Mouse (Mus musculus): ENCODE results near the gene Mta2. TPM values are rescaled to one million over a fixed set of nuclear protein-coding genes. Genes with fewer than 3 reads are reported as not detected.

Gene Mta2
- polyA plus RNA-seq, 1 experiment from 2014 or later = 63.2 TPM

- WGBS = 47% methylated on average over 5 of the region's 5 CpGs
- H3K27me3 ChIP-seq (ENCODE audit: control insufficient read depth, insufficient read depth, low read length) = no peaks in the 10 kb centered on the region
- no peak for ATAC-seq (replicated peaks; ENCODE audit: low FRiP score)
These were observed 39.1 kb downstream of the Mta2 start for GRCm38 (mm10) chr19:8980771-8981170.

GRCm38 (mm10) chr19:8981450-8982168 is 39.9 kb downstream of the Mta2 start:
- Histone ChIP-seq H3K36me3 (ENCODE audit: control insufficient read depth, insufficient read depth, low read length) (peaks cover 15% of the 10 kb centered on the region), H3K27me3 (ENCODE audit: control insufficient read depth, insufficient read depth, low read length) (no peaks in the 10 kb centered on the region; the same call in 1 of the 2 replicates), H3K9ac (ENCODE audit: low read length) (no peak overlapping the region), H3K4me1 (replicated peaks; ENCODE audit: control insufficient read depth, insufficient read depth, low read length) (peaks cover 21% of the 10 kb centered on the region), H3K9me3 (ENCODE audit: control insufficient read depth, low read length) (no peaks in the 10 kb centered on the region), H3K4me3 (ENCODE audit: low read depth, low read length) (no peak overlapping the region), H3K27ac (ENCODE audit: low read depth, low read length) (no peak overlapping the region; the same call in 1 of the 2 replicates), H3K4me2 (ENCODE audit: low read depth, low read length, severe bottlenecking) (no peak overlapping the region)
- WGBS = 93% methylated on average over 2 of the region's 2 CpGs
- ATAC-seq (replicated peaks; ENCODE audit: low FRiP score) = no peak
- no peak for DNase-seq (ENCODE audit: low spot score)

More at GRCm38 (mm10) chr19:8980771-8981170, 39.1 kb downstream of the Mta2 start:
- Histone ChIP-seq H3K4me3 (ENCODE audit: low read depth, low read length) (no peak overlapping the region), H3K4me2 (ENCODE audit: low read depth, low read length, severe bottlenecking) (no peak overlapping the region), H3K36me3 (ENCODE audit: control insufficient read depth, insufficient read depth, low read length) (peaks cover 15% of the 10 kb centered on the region), H3K27ac (ENCODE audit: low read depth, low read length) (no peak overlapping the region), H3K9ac (ENCODE audit: low read length) (no peak overlapping the region), H3K9me3 (ENCODE audit: control insufficient read depth, low read length) (no peaks in the 10 kb centered on the region), H3K4me1 (replicated peaks; ENCODE audit: control insufficient read depth, insufficient read depth, low read length) (peaks cover 21% of the 10 kb centered on the region)
- DNase-seq (ENCODE audit: low spot score) = no peak

GRCm38 (mm10) chr19:8982303-8983149 is 40.9 kb downstream of the Mta2 start:
- 62% methylated on average over 5 of the region's 5 CpGs for WGBS

GRCm38 (mm10) chr19:8983150-8983650 is 41.5 kb downstream of the Mta2 start:
- H3K4me1 ChIP-seq (replicated peaks; ENCODE audit: control insufficient read depth, insufficient read depth, low read length) = peaks cover 21% of the 10 kb centered on the region
- no peak overlapping the region for H3K4me3 ChIP-seq (ENCODE audit: low read depth, low read length)
- no peak overlapping the region for H3K9ac ChIP-seq (ENCODE audit: low read length)
- DNase-seq (ENCODE audit: low spot score) = no peak
- no peak for ATAC-seq (replicated peaks; ENCODE audit: low FRiP score)
- H3K36me3 ChIP-seq (ENCODE audit: control insufficient read depth, insufficient read depth, low read length) = peaks cover 13% of the 10 kb centered on the region
- H3K9me3 ChIP-seq (ENCODE audit: control insufficient read depth, low read length) = no peaks in the 10 kb centered on the region
- H3K27me3 ChIP-seq (ENCODE audit: control insufficient read depth, insufficient read depth, low read length) = no peaks in the 10 kb centered on the region; the same call in 1 of the 2 replicates
- 63% methylated on average over 4 of the region's 4 CpGs for WGBS
- no peak overlapping the region for H3K4me2 ChIP-seq (ENCODE audit: low read depth, low read length, severe bottlenecking)
- peak overlapping the region; percentile 1; the same call in 1 of the 2 replicates for H3K27ac ChIP-seq (ENCODE audit: low read depth, low read length)

More at GRCm38 (mm10) chr19:8982303-8983149, 40.9 kb downstream of the Mta2 start:
- no peaks in the 10 kb centered on the region; the same call in 1 of the 2 replicates for H3K27me3 ChIP-seq (ENCODE audit: control insufficient read depth, insufficient read depth, low read length)
- peaks cover 21% of the 10 kb centered on the region for H3K4me1 ChIP-seq (replicated peaks; ENCODE audit: control insufficient read depth, insufficient read depth, low read length)
- no peak overlapping the region for H3K27ac ChIP-seq (ENCODE audit: low read depth, low read length)
- H3K9ac ChIP-seq (ENCODE audit: low read length) = no peak overlapping the region
- no peak overlapping the region for H3K4me2 ChIP-seq (ENCODE audit: low read depth, low read length, severe bottlenecking)
- DNase-seq (ENCODE audit: low spot score) (no peak), ATAC-seq (replicated peaks; ENCODE audit: low FRiP score) (no peak)
- H3K4me3 ChIP-seq (ENCODE audit: low read depth, low read length) = no peak overlapping the region
- no peaks in the 10 kb centered on the region for H3K9me3 ChIP-seq (ENCODE audit: control insufficient read depth, low read length)
- peaks cover 15% of the 10 kb centered on the region for H3K36me3 ChIP-seq (ENCODE audit: control insufficient read depth, insufficient read depth, low read length)

- Histone ChIP-seq H3K36me3 (ENCODE audit: control insufficient read depth, insufficient read depth, low read length) (peaks cover 4% of the 10 kb centered on the region), H3K4me1 (replicated peaks; ENCODE audit: control insufficient read depth, insufficient read depth, low read length) (peaks cover 27% of the 10 kb centered on the region), H3K9me3 (ENCODE audit: control insufficient read depth, low read length) (no peaks in the 10 kb centered on the region), H3K27ac (ENCODE audit: low read depth, low read length) (peak overlapping the region; percentile 44), H3K4me2 (ENCODE audit: low read depth, low read length, severe bottlenecking) (peak overlapping the region; percentile 26), H3K4me3 (ENCODE audit: low read depth, low read length) (no peak overlapping the region), H3K27me3 (ENCODE audit: control insufficient read depth, insufficient read depth, low read length) (peaks cover 7% of the 10 kb centered on the region), H3K9ac (ENCODE audit: low read length) (peak overlapping the region; percentile 35; the same call in 1 of the 2 replicates)
- DNase-seq (ENCODE audit: low spot score) (peak; percentile 85), ATAC-seq (replicated peaks; ENCODE audit: low FRiP score) (peak; percentile 88)
- WGBS = 8% methylated on average over 7 of the region's 7 CpGs
These were observed 42.7 kb downstream of the Mta2 start for GRCm38 (mm10) chr19:8984255-8984868.

GRCm38 (mm10) chr19:8985891-8986290 is 44.2 kb downstream of the Mta2 start:
- DNase-seq (ENCODE audit: low spot score) (no peak), ATAC-seq (replicated peaks; ENCODE audit: low FRiP score) (no peak)
- Histone ChIP-seq H3K4me2 (ENCODE audit: low read depth, low read length, severe bottlenecking) (no peak overlapping the region), H3K9me3 (ENCODE audit: control insufficient read depth, low read length) (no peaks in the 10 kb centered on the region), H3K4me1 (replicated peaks; ENCODE audit: control insufficient read depth, insufficient read depth, low read length) (peaks cover 27% of the 10 kb centered on the region), H3K9ac (ENCODE audit: low read length) (no peak overlapping the region), H3K36me3 (ENCODE audit: control insufficient read depth, insufficient read depth, low read length) (no peaks in the 10 kb centered on the region), H3K4me3 (ENCODE audit: low read depth, low read length) (no peak overlapping the region), H3K27ac (ENCODE audit: low read depth, low read length) (no peak overlapping the region), H3K27me3 (ENCODE audit: control insufficient read depth, insufficient read depth, low read length) (peaks cover 7% of the 10 kb centered on the region)
- WGBS = 77% methylated on average over 5 of the region's 5 CpGs

- Histone ChIP-seq H3K9me3 (ENCODE audit: control insufficient read depth, low read length) (no peaks in the 10 kb centered on the region), H3K4me1 (replicated peaks; ENCODE audit: control insufficient read depth, insufficient read depth, low read length) (peaks cover 24% of the 10 kb centered on the region), H3K4me2 (ENCODE audit: low read depth, low read length, severe bottlenecking) (no peak overlapping the region), H3K27ac (ENCODE audit: low read depth, low read length) (no peak overlapping the region), H3K4me3 (ENCODE audit: low read depth, low read length) (no peak overlapping the region), H3K9ac (ENCODE audit: low read length) (no peak overlapping the region), H3K36me3 (ENCODE audit: control insufficient read depth, insufficient read depth, low read length) (no peaks in the 10 kb centered on the region), H3K27me3 (ENCODE audit: control insufficient read depth, insufficient read depth, low read length) (peaks cover 7% of the 10 kb centered on the region)
- no peak for DNase-seq (ENCODE audit: low spot score)
- ATAC-seq (replicated peaks; ENCODE audit: low FRiP score) = no peak
- 50% methylated on average over 2 of the region's 2 CpGs for WGBS
These were observed 46.1 kb downstream of the Mta2 start for GRCm38 (mm10) chr19:8987816-8988215.

- ATAC-seq (replicated peaks; ENCODE audit: low FRiP score) (no peak), DNase-seq (ENCODE audit: low spot score) (no peak)
- peak overlapping the region; percentile 61 for H3K9ac ChIP-seq (ENCODE audit: low read length)
- peaks cover 7% of the 10 kb centered on the region for H3K27me3 ChIP-seq (ENCODE audit: control insufficient read depth, insufficient read depth, low read length)
- 12% methylated on average over 15 of the region's 15 CpGs for WGBS
- peaks cover 19% of the 10 kb centered on the region for H3K4me1 ChIP-seq (replicated peaks; ENCODE audit: control insufficient read depth, insufficient read depth, low read length)
- H3K27ac ChIP-seq (ENCODE audit: low read depth, low read length) = no peak overlapping the region
- no peaks in the 10 kb centered on the region for H3K9me3 ChIP-seq (ENCODE audit: control insufficient read depth, low read length)
- peak overlapping the region; percentile 99 for H3K4me2 ChIP-seq (ENCODE audit: low read depth, low read length, severe bottlenecking)
- no peaks in the 10 kb centered on the region for H3K36me3 ChIP-seq (ENCODE audit: control insufficient read depth, insufficient read depth, low read length)
- peak overlapping the region; percentile 51 for H3K4me3 ChIP-seq (ENCODE audit: low read depth, low read length)
These were observed 46.8 kb downstream of the Mta2 start for GRCm38 (mm10) chr19:8988346-8989065.

Measured in forebrain, embryonic 11.5 days (tissue).